Mouse (Mus musculus): ENCODE data around the gene Plcb4.

The Plcb4 gene

DNA sequence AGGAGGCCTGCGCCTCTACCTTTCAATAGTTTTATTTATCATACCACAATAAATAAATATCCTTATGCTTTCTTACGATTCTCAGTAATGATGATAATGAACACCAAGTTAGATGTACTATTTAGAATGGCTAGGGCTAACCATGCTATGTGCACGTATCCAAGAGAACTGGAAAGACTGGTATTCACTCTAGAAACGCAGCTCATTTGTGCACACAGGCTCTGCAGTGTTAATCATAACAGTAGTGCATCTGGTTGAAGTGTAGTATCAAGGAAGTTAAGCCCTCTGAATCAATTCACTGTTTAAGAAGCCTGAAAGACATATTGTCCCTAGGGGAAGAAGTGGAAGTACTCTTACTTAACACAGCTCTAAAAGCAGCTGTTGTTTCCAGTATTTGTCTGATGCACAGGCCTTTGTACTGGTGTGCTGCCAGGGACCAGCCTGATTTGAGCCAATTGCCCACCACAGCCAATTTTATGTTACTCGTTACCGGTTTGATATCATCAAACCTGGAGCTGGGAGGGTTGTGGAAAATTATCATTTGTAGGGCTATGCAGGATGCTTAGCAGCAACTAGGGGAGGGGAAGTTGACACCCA, 100.8 kb downstream of the Plcb4 start:
- no peak for DNase-seq (ENCODE audit: low spot score in 2 of 2)

DNA sequence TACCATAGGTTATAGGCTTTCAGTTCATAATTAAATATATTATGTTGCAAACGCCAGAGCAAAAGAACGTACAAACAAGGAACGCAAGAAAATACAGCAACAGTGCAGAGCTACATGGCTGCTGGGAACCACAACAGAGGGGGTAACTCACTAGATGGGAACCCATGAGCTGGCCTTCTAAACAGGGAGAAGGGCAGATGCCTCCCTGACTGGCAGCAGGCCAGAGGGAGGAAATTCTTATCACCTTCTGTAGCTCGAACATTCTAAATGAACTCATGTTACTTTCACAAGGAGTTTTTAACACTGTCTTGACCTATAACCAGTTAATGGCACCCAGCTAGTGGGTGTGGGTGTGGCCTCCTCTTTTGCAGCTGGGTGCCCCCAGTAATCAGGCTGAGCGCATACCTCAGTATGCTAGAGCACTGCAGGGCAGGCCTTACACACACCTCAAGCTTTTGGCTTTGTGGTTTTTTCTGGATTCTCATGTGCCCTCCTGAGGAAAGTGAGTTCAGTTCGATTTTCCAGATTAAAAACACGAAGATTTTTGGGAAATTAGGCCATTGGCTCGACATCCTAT, 102.5 kb downstream of the Plcb4 start:
- no peak for DNase-seq (ENCODE audit: low spot score in 2 of 2)

DNA sequence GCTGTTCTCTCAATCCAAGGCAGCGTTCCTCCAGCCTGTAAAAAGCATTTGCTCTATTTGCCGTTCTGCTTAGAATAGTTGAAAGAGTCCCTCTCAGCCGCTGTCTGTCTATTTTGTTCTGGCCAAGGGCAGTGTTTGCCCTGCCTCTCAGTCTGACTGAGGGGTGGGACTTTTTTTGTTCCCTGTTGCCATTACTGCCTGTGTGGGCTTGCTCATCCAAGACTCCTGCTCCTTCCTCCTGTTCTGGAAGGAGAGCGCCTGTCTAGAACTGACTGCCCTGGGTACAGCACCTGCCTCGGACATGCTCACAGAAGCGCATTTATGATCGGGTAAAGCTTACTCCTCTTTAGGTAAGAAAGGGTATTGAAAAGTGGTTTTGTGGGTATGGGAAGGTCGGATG, 105.9 kb downstream of the Plcb4 start:
- no peak for DNase-seq (ENCODE audit: low spot score in 2 of 2)

DNA sequence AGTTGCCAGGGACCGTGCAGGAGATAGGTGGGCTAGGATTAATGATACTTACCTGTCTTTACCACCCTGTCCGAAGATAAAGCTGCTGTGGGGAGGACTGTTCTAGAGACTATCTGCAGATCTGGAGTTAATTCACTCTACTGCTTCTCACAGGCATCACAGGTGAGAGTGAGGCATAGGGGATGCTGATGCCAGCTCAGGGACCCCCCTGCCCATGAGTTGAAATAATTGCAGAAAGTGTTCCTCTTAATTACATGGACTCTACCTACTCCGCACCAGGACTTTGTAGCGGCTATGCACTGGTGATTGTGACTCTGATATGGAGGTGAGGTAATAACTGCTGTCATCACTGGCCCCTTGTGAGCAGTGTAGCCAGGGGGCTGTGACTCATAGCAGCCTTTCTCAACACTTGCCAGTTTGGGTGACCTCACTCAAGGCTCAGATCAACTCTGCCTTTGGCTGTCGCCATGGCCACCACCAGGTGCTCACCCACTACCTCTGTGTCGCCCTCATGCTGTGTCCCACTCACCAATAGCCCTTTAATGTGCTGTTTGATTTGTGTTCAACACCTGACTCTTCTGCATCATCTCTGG, 107.8 kb downstream of the Plcb4 start:
- DNase-seq (ENCODE audit: low spot score in 2 of 2), result no peak

DNA sequence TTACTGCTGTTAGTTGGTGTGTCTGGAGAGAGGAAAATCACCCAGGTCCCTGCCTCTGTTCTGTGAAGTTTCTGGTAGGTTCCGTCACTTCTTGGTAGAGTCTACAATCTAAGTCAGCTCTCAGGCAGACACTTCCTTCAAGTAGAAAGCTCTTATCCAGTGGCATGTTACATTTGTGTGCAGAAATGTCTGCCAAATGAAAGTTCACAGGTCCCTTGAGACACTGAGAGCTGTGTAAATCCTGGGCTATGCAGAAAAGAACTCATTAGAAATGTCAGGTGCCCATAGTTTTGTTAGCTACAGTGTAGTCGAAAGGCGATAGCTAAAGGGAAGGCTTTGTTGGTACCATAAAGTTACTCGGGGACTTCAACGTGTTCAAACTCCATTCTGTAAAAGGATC, 108.7 kb downstream of the Plcb4 start:
- no peak for DNase-seq (ENCODE audit: low spot score in 2 of 2)

DNA sequence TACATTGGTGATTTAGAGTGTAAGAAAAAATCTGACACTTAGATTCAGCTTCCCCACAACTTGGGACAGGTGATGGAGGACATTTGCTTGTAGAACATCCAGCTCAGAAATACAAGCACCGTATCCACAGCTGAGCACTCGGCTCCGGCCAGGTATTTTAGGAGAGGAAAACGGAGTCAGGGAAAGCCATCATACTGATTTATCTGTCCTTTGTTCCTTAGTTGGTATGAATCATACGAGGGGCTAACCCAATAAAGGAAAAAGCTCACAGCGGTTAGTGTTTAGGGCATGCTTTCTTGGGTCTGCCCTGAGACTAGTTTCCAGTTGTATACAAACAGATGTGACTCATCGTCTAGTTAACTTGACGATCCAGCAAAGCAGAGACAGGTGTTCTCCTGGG, 110.9 kb downstream of the Plcb4 start:
- no peak for DNase-seq (ENCODE audit: low spot score in 2 of 2)

DNA sequence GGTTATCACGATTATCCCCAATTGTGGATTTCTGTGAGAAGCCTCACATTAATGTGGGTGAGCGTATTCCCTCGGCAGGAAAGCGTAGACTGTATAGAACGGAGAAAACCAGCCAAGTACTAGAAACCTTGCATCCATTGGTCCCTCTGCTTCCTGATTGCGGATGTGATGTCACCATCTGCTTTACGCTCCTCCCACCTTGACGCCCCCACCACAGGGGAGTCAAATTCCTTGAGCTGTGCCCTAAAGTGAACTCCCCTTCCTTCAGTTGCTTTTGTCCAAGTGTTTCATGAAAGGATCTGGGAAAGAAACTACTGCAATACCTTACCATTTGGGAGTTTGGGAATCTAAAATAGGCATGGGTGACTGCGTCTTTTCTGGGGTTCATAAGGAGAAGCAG, 111.4 kb downstream of the Plcb4 start:
- DNase-seq (ENCODE audit: low spot score in 2 of 2), result no peak

DNA sequence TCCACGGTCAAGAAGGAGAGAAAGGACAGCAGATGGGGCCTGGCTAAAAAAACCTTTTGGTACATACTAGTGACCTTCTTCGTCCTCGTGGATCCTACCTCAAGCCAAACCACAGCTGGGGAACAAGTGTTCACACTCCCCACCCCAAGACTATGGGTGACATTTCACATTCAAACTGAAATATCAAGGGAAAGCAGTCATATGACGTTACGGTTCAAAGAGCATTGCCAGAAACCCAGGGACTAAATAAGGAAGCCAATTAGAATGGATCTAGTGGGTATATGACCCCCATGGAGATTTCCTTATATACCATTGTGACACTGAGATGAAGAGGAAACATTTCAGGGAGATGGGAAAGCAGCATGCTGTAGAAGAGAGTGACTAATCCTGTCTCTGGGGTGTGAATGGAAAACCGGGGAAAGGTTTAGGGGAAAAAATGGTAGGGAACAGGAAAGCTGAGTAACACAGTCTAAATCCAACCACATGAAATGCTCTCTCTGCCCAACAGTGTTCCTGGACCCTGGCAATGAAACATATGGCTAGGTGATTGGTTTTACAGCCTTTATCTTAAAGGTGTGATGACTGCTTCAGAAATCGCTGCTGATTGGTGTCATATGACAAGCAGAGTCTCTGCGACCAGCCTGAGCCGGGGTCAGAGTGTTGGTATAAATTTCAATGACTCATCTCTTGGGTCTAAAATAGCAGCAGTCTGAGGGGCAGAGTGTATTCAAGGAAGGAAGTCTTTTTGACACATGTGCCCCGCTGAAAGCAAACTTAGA, 114.6 kb downstream of the Plcb4 start:
- DNase-seq (ENCODE audit: low spot score in 2 of 2), result no peak

DNA sequence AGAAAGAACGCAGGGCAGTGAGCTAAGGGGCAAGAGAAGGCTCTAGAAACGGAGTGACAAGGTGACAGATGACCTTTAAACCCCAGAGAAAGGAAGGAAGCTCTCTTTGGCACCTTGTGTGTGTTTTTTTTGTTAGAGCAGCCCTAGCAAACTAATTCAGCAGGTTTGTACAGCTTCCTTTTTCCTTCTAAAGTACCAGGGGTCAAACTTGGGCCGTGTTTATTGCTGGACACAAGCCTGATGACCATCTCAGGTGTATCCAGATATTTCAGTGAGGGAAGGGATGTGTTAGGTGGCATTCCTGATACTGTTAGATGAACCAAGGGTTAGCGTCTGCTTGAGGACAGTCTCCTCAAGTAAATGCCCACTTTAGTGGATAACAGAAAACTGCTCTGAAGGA, 116.2 kb downstream of the Plcb4 start:
- DNase-seq (ENCODE audit: low spot score in 2 of 2), result no peak

DNA sequence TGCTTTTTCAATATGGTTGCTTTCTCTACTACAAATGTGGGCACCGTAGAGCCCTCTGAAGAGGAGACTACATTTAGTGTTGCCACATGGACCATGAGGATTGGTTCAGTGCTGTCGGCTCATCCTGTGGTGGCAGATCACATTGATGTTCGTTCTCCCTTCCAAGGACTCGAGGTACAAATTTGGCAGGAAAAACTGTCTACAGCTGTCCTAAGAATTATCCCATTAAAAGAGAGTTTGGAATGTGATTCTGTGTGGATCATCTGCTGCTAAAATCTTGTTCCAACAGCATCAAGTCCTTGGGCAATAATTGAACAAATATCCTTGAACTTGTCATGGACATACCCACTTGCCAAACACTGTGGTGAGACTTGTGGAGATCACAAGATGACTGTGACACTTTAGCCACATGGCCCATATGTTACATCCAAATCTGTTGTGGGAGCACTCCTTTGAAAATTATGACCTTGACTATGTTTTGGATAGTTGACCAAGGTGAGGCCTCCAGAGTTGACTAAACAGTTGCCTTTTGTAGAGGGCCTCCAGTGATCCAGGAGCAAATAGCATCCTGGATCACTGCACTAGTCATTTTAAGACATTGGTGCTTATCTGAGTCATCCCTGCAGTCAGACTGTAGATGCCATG, 117.4 kb downstream of the Plcb4 start:
- DNase-seq (ENCODE audit: low spot score in 2 of 2), result no peak

DNA sequence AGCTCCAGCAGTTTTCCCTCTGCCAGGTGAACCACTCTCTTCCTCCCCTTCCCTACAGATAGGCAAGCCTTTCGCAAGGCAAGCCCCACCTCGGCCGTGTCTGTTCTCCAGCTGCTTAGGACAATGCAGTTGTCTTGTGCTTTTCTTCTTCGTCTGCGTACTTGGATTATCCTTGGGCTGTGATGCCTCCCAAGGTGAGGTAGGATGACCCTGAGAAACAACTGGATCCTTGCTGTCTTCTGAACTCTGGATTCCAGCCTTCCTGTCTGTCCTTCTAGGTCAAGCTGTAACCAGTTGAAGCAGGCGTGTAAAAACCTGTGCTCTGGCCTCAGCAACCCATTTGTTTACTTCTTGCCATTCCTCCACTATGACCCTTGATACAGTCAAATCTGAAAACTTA, 122.6 kb downstream of the Plcb4 start:
- no peak for DNase-seq (ENCODE audit: low spot score in 2 of 2)

DNA sequence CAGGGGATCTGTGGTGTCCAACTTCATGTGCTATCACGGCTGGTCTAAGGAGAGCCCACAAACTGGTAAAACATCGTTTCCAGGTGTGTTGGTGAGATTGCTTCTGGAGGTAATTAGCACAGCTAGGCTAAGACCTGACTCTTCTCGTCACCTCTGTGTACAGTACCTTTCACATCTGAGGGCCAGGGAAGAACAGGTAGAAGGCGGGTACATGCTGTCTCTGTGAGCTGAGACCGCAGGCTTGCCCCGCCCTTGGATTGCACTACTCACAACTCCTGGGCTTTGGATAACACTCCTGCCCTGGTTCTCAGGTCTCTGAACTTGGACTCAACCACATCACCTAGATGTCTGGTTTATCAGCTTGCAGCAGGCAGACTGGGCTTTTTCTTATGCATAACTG, 128.6 kb downstream of the Plcb4 start:
- DNase-seq (ENCODE audit: low spot score in 2 of 2), result no peak

DNA sequence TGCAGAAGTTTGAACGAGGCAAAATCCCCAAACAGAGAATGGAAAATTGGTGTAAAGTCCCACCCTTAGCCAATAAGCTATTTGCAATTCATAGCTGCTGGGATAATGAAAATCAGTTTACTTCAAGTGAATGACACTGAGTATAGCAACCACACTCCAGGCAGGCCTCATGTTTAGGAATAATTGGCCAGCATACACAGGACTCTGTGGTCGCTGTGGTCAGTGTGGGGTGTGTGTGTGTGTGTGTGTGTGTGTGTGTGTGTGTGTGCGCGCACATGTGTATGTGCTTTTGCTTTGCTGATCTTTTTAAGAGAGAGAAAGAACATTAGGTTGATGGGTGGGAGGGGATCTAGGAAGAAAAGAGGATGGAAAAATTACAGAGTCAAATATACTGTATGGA, 134.1 kb downstream of the Plcb4 start:
- no peak for DNase-seq (ENCODE audit: low spot score in 2 of 2)

DNA sequence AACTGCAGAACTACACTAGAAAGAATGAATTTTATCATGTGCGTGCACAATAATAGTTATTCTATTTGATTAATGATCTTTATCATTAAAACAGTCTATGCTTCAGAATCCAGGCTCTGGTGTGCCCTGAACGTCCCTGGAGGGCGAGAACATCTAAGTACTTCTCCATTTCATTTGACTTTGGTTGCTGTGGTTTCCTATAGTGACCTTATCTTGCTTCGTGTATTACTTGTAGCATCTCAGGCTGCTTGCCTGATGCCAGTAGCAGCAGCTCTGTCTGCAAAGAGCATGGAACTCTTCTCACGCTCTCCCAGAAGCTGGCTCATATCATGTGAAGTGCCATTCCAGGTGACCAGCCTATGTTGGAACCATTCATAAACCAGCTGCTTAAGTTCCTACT, 137.9 kb downstream of the Plcb4 start:
- DNase-seq (ENCODE audit: low spot score in 2 of 2), result no peak

DNA sequence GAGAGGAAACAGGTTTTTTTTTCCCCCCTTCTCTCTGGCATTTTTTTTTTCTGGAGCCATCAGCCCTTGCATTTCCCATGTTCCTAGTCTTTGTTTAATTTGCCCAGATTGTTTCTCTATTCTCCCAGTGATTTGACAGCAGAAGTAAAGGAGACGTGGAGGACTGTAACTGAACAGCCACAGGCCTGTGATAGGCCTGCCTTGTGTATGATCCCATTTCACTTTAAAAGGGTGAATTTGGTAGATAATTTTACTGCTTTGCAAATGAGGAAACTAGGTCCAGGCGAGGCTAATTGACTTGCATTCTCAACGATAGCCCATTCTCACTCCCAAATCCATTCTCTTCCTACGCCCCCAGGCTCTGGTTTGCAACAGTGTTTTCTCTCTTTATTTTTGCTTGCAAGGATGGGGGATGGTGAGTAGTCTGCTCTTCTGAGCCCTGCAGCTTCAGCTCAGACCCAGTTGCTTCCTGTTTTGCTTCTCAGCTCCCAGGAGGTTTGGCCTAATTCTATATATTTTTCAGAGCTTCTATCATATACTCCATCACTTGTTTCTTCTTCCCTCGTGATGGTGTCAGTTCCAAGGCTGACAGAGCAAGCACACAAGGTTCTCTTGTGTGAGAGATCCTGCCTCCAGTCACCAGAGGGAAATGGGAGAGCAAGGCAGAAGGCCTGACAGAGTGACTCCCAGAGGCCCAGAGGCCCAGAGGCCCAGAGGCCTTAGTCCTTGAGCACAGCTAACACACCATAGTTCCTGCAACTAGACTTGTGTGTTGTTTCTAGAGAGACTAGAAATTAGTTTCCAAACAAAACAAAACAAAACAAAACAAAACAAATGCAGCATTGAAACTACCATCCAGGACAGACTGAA, 139.1 kb downstream of the Plcb4 start:
- no peak for DNase-seq (ENCODE audit: low spot score in 2 of 2)

DNA sequence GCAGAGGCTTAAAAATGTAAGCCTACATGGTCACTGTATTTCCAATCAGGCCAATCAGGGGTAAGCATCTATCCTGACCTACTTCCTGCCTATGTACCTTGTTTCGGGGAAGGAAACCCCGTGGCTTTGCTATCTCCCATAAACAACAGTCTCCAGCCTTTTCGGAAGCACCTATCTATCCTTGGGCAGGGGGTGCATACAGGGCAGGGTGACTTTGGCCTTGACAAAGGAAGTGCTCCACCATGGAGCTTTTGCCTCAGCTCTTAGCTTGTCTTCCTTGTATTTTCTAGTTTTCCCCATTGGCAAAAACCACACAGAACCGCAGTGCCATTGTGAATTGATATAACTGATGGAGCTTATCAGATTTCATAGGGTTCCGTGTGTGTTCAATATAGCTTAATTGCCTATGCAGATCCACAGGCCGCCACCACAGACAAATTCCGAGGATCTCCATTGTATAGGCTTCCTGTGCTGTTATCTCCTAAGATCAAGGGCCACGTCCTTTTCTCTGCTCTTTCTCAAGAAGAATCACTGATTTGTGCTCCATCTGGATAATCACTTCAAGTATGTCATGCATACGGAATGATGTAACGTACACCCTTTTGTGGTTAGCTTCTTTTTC, 140.4 kb downstream of the Plcb4 start:
- DNase-seq (ENCODE audit: low spot score in 2 of 2), result no peak

DNA sequence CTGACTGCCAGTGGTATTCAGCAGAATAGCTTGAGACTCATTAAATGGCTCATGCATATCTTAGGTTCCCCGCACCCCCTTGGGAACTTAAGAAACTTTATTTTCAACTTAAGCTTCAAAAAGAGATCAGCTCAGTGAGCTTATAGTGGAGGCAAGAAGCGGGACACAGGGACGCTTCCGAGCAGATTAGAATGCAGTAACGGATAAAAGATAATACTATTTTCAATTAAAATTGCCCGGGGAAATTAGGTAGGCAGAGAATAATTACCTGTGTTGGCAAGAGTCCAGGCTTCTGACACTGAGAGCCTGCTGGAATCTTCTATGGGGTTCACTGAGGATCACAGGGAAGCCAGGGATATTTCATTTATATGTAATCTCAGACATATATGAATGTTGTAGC, 141.6 kb downstream of the Plcb4 start:
- no peak for DNase-seq (ENCODE audit: low spot score in 2 of 2)

DNA sequence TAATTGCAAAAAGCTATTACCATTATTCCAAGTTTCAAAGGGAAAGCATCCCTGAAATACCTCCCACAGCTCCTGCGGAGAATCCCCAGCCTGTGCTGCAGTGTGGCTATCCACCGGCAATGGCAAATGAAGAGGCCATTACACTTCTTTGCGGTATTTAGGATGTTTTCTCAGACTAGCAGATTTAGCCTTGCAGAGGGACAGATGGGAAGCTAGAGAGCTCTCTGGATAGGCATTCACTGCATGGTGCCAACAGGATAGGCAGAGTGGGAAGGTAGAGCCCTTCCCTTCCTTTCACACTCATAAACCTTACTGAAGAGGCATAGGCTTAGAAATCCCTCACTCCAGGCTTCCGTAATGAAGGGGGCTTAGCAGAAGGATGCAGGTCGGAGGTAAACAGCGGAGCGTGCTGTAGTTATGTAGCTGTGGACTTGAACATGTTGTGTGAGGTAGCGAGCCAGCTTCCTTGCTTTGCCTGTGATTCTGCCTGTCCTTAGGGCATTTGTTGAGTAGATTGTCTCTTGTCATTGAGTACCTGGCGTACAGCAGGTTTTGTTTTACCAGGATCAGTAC, 144.2 kb downstream of the Plcb4 start:
- no peak for DNase-seq (ENCODE audit: low spot score in 2 of 2)

DNA sequence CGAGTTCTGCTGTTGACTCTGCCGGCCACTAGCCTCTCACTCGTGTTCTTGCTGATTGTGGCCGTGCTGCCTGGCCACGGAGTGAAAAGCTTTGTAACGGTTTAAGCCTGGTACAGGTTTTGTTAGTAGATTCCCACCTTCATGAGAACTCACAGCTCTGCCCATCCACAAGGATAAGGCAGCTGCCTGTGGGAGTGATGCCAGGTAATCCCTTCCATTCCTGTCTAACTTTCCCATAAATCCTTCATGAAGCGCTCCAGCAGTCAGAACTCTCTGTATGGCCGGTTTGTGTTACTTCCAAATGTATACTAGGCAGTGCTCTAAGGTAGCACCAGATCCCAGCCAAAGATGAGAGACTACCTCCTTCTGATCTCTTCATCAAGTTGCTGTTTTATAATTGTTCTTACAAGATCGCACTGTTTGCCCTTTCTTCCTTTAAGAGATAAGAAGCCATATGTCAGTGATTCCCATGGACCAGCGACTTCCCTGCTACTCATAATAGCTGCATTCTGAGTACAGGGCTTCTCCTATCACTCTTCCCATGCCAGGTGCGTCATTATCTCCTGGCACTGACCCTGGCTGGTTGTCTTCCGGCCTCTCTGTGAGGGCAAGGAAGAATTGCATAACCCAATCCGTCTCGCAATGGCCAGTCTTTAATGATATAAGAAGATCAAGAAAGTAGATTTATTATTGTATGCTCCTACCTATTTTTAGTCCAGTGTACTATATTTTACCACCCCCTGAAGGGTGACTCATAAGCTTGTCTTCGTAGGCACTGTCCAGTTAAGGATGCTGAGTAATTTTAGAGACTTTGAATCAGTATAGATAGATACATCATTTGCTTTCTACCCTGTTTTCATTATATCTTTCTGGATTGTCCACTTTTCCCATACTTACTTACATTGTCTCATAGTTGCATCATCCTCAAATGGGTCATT, 147.2 kb downstream of the Plcb4 start:
- no peak for DNase-seq (ENCODE audit: low spot score in 2 of 2)

DNA sequence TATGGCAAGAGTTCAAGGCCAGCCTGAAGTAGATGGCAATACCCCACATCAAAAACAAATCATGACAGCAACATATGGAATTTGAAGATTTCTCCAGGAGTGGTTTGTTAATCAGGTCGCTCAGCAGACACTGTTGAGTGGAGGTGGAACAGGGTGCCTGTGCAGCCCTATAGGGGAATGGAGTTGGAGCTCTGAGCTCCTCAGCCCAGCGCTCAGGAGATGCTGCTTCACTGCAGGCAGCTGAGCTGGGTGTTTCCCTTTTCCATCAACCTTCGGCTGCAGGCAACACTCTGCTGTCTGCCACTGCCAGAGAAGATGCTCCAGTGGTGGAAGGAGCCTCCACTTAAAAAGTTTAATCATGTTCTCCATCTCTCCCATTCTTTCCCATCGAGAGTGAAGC, 149.5 kb downstream of the Plcb4 start:
- DNase-seq (ENCODE audit: low spot score in 2 of 2), result no peak
